Mouse (Mus musculus) forebrain, embryonic 11.5 days (tissue): ENCODE measurements at regions not wholly inside any gene's neighbourhood (a gene's known extent, or its start where the extent isn't known, plus 50 kb on each side); places are given as distances from the start of the nearest gene placed in this dataset.

Source experiments
- ATAC-seq: fragments of 200-750 bp; cut with Nextera tagmentation; replicated peaks from 2 replicates; pipeline ENCODE4 v1.8.0; 2017; ENCODE audit warnings: moderate TSS enrichment; ENCODE audit not compliant: low FRiP score
- DNase-seq: peaks from one replicate; pipeline ENCODE4 v3.0.0-alpha.2; 2017; ENCODE audit warnings: low spot score
- H3K27ac ChIP-seq: fragments of 300-500 bp; sonication (generic); 2 replicates; pipeline ENCODE4 v1.5.1; 2014; ENCODE audit warnings: low read depth, low read length
- H3K27me3 ChIP-seq: fragments of 300-500 bp; sonication (generic); 2 replicates; pipeline ENCODE4 v1.6.1; 2014; ENCODE audit warnings: mild to moderate bottlenecking, low read length, mixed read lengths; ENCODE audit not compliant: control insufficient read depth, insufficient read depth
- H3K36me3 ChIP-seq: fragments of 300-500 bp; sonication (generic); 2 replicates; pipeline ENCODE4 v1.6.1; 2014; ENCODE audit warnings: mild to moderate bottlenecking, low read length, moderate library complexity, mixed read lengths; ENCODE audit not compliant: control insufficient read depth, insufficient read depth
- H3K4me1 ChIP-seq: fragments of 300-500 bp; sonication (generic); replicated peaks from 2 replicates; pipeline ENCODE4 v1.6.1; 2014; ENCODE audit warnings: low read length, mixed read lengths; ENCODE audit not compliant: control insufficient read depth, insufficient read depth
- H3K4me2 ChIP-seq: fragments of 300-500 bp; sonication (generic); 2 replicates; pipeline ENCODE4 v1.6.1; 2014; ENCODE audit warnings: low read depth, mild to moderate bottlenecking, low read length, moderate library complexity, mixed read lengths; ENCODE audit not compliant: severe bottlenecking
- H3K4me3 ChIP-seq: fragments of 300-500 bp; sonication (generic); 2 replicates; pipeline ENCODE4 v1.5.1; 2014; ENCODE audit warnings: low read depth, low read length
- H3K9ac ChIP-seq: fragments of 300-500 bp; sonication (generic); 2 replicates; pipeline ENCODE4 v1.6.1; 2014; ENCODE audit warnings: low read length
- H3K9me3 ChIP-seq: fragments of 300-500 bp; sonication (generic); 2 replicates; pipeline ENCODE4 v1.6.1; 2016; ENCODE audit warnings: low read length, mixed read lengths; ENCODE audit not compliant: control insufficient read depth
- WGBS: fragments of 180-500 bp; shearing (Covaris S2); extraction: QIAGEN DNeasy Blood & Tissue Kit; methylation state at CpG from one replicate; pipeline ENCODE4 v1.1.7; 2014; 5-methylcytosine and 5-hydroxymethylcytosine counted together

DNA sequence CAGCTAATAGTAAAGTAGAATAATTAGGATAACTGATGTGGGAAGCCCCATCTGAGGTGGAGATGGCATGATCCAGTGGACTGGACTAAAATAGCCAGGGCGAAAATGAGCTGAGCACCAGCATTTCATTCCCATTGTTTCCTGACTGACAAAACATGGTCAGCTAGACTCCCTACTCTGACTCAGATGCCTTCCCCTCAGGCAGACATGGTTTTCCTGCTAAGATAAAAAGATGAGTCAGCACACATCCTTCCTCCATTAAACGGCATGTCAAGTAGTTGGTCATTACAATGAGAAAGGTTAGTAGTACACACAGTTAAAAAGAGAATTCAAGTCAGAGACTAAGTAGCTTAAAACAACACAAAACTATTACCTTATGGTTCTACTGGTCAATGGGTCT is 939.7 kb upstream of the Lrrc4c start:
- DNase-seq (no peak), ATAC-seq (no peak)
- Histone ChIP-seq H3K36me3 (no peaks in the 10 kb centered on the region), H3K27ac (no peak overlapping the region), H3K9me3 (no peaks in the 10 kb centered on the region), H3K9ac (no peak overlapping the region), H3K4me1 (no peaks in the 10 kb centered on the region), H3K27me3 (no peaks in the 10 kb centered on the region), H3K4me3 (no peak overlapping the region), H3K4me2 (no peak overlapping the region)
- 86% methylated on average over 2 of the region's 2 CpGs for WGBS

DNA sequence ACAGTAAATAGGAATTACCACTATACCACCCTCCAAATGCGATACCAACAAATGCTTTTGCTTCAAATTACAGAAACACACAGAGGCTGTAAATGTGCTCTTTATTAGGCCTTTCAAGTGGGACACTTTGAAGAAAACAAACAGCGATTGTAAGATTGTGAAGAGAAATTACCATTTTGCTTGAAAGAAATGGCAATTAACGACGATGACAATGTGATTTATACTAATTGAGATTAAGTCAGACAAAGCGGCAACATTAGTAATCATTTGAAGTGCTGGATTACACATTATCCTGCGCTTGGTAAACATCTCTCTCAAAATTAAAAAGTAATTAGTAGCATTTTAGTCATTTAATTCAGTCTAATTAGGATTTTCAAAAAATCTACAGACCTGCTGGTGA is 938.5 kb upstream of the Api5 start:
- WGBS, result 51% methylated on average over 6 of the region's 6 CpGs
- H3K27me3 ChIP-seq, result no peaks in the 10 kb centered on the region
- H3K36me3 ChIP-seq, result no peaks in the 10 kb centered on the region
- ATAC-seq, result 0 out of 2 replicates have a peak, but pooled peaks have one; percentile 40
- H3K4me1 ChIP-seq, result no peaks in the 10 kb centered on the region
- H3K9ac ChIP-seq, result no peak overlapping the region
- no peak overlapping the region for H3K4me2 ChIP-seq
- H3K27ac ChIP-seq, result no peak overlapping the region
- no peak overlapping the region for H3K4me3 ChIP-seq
- H3K9me3 ChIP-seq, result no peaks in the 10 kb centered on the region
- no peak for DNase-seq

DNA sequence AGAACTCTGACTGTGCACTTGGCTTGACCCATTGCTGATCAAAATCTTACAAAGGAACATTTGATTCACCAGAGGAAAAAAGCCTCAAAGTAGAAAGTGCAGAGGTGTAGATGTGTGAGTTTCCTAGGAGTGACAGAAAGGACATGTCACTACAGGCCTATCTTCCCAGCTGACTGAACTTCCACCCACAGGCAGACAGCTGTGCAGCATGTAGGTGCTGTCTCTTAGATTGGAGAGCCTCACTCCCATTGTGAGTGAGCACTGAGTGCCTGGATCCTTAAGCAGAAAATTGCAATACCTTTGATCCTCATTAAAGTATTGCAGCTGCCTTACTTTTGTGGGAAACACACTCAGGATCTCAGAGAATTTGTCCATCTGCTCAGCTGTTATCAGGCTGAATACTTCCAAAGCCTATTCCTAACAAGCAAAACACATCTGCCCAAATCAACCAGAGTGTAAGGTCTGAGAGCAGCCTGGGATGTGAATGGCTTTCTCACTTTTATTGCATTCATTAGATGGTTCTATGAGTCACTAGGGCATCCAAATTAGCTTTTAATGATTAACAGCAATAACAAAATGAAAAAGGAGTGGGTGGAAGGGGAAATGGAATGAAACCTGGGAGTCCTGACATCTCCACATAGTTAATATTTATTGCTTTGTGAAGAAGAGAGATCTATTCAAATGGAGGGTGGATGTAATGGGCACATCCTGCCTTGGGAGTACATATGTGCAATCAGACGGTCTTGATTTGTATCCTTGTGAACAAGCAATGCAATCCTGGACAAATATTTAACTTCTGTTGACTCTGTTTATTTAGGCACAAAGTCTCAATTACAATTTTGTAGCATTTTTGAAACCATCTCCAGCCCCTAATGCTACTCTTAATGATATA is 929.1 kb upstream of the Api5 start:
- no peaks in the 10 kb centered on the region for H3K4me1 ChIP-seq
- no peaks in the 10 kb centered on the region for H3K36me3 ChIP-seq
- DNase-seq (no peak), ATAC-seq (no peak)
- H3K9ac ChIP-seq, result no peak overlapping the region
- 95% methylated on average over 1 of the region's 1 CpGs for WGBS
- H3K27ac ChIP-seq, result no peak overlapping the region
- H3K9me3 ChIP-seq, result no peaks in the 10 kb centered on the region
- H3K4me3 ChIP-seq, result no peak overlapping the region
- no peaks in the 10 kb centered on the region for H3K27me3 ChIP-seq
- no peak overlapping the region for H3K4me2 ChIP-seq
